Mouse (Mus musculus): ENCODE data around the gene Akr1d1. TPM values are rescaled to one million over a fixed set of nuclear protein-coding genes. Genes with fewer than 3 reads are reported as not detected.

Gene Akr1d1
- polyA plus RNA-seq, 1 experiment from 2014 or later, result not detected

Other genes starting within 250 kb of the Akr1d1 start
- gene Dgki, start 230.0 kb upstream of the Akr1d1 start, polyA plus RNA-seq (2016; fragmentation: Nextera tagmentation; extraction: Ambion mirVana), result 1.2 and 1.3 TPM in 2 replicates
- gene Creb3l2, start 88.0 kb upstream of the Akr1d1 start, polyA plus RNA-seq (2016; fragmentation: Nextera tagmentation; extraction: Ambion mirVana), result 24.9 and 25.6 TPM in 2 replicates

All from embryonic facial prominence, embryonic 12.5 days (tissue).